8 mouse cellular contexts compared by ENCODE assay signal in the genomic region with DNA sequence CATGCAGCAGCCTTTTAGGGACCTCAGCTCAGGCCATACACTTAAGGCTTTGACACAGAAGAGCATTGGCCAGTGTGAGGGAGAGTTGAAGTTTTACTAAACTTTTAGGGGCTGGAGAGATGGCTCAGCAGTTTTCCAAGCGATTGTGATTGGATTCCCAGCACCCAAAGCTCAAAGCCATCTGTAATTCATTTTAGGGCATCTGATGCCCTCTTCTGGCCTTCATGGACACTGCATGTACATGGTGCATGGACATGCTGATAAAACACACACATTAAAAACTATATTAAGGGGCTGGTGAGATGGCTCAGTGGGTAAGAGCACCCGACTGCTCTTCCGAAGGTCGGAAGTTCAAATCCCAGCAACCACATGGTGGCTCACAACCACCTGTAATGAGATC. TPM values are rescaled to one million over a fixed set of nuclear protein-coding genes. Genes with fewer than 3 reads are reported as not detected.
A peak's percentile ranks its signal among the peaks of the same experiment; 100 is the strongest.
DNase-seq lines count a peak whose midpoint lies in the region; ATAC-seq lines count a peak whose summit lies in the region.

No protein-coding gene starts in this region.

- WGBS in intestine, embryonic 15.5 days: 77% methylated on average over 4 of the region's 4 CpGs
- 76% methylated on average over 4 of the region's 4 CpGs for WGBS in hindbrain, embryonic 16.5 days

- ATAC-seq in common myeloid progenitor, adult 5-6 weeks (replicated peaks; ENCODE audit: low read depth, poor library complexity, severe bottlenecking): peak; percentile 27; the same call in 1 of the 2 replicates
- ATAC-seq in megakaryocyte progenitor cell, adult 5-6 weeks (replicated peaks; ENCODE audit: poor library complexity): peak; percentile 56; the same call in 1 of the 2 replicates
- ATAC-seq in intestine, embryonic 15.5 days: no peak
- ATAC-seq in hindbrain, embryonic 16.5 days: no peak

- H3K27me3 ChIP-seq in intestine, embryonic 15.5 days (replicated peaks): no peaks in the 10 kb centered on the region
- H3K27me3 ChIP-seq in hindbrain, embryonic 16.5 days (replicated peaks; ENCODE audit: control insufficient read depth, insufficient read depth, low read length): no peaks in the 10 kb centered on the region

- H3K9ac ChIP-seq in intestine, embryonic 15.5 days: no peak overlapping the region
- no peak overlapping the region for H3K9ac ChIP-seq in hindbrain, embryonic 16.5 days (ENCODE audit: low read depth, low read length)

- no peak overlapping the region for H3K4me2 ChIP-seq in intestine, embryonic 15.5 days (replicated peaks)
- H3K4me2 ChIP-seq in hindbrain, embryonic 16.5 days (ENCODE audit: low read length): no peak overlapping the region

- no peak overlapping the region for H3K4me3 ChIP-seq in intestine, embryonic 15.5 days (replicated peaks)
- H3K4me3 ChIP-seq in hindbrain, embryonic 16.5 days (ENCODE audit: low read length): no peak overlapping the region

- H3K9me3 ChIP-seq in intestine, embryonic 15.5 days: no peaks in the 10 kb centered on the region
- H3K9me3 ChIP-seq in hindbrain, embryonic 16.5 days (ENCODE audit: control insufficient read depth, low read length): peaks cover 7% of the 10 kb centered on the region

- H3K27ac ChIP-seq in intestine, embryonic 15.5 days: no peak overlapping the region
- no peak overlapping the region for H3K27ac ChIP-seq in hindbrain, embryonic 16.5 days (ENCODE audit: low read depth, low read length)

- DNase-seq in cerebellum, adult 18-20 months: peak; percentile 55 to 65
- DNase-seq in cerebellum, adult 11-12 months: no peak
- DNase-seq in right cerebral cortex, adult 2 months (ENCODE audit: low spot score in 2 of 2): peak; percentile 46 to 47
- no peak for DNase-seq in right cerebral cortex, postnatal 14 days

- no peaks in the 10 kb centered on the region for H3K4me1 ChIP-seq in intestine, embryonic 15.5 days (replicated peaks)
- H3K4me1 ChIP-seq in hindbrain, embryonic 16.5 days (ENCODE audit: control insufficient read depth, insufficient read depth, low read depth, low read length): no peaks in the 10 kb centered on the region

- H3K36me3 ChIP-seq in intestine, embryonic 15.5 days: no peaks in the 10 kb centered on the region
- no peaks in the 10 kb centered on the region for H3K36me3 ChIP-seq in hindbrain, embryonic 16.5 days (ENCODE audit: control insufficient read depth, insufficient read depth, low read length)

RNA-seq across cellular contexts. Expression of a gene that starts 4.8 kb away (rescaled TPM):
- 4.1 and 10.6 TPM in 2 replicates for total RNA-seq in common myeloid progenitor, adult 5-6 weeks (2017)
- 4.2 and 5.2 TPM in 2 replicates for total RNA-seq in megakaryocyte progenitor cell, adult 5-6 weeks (2015)
- total RNA-seq in megakaryocyte progenitor cell, adult 5-6 weeks (2017): 5.5 and 8.8 TPM in 2 replicates
- 12.7 and 17.6 TPM in 2 replicates for polyA plus RNA-seq in intestine, embryonic 15.5 days (2015; fragmentation: Nextera tagmentation; extraction: Ambion mirVana)
- 85.8 and 111 TPM in 2 replicates for polyA plus RNA-seq in hindbrain, embryonic 16.5 days (2015; fragmentation: Nextera tagmentation; extraction: Ambion mirVana)

RNA-seq across cellular contexts. Expression of a gene that starts 37.8 kb away (rescaled TPM):
- total RNA-seq in common myeloid progenitor, adult 5-6 weeks (2017): 1.5 and 1.6 TPM in 2 replicates
- total RNA-seq in megakaryocyte progenitor cell, adult 5-6 weeks (2015): 1.8 and 1.9 TPM in 2 replicates
- total RNA-seq in megakaryocyte progenitor cell, adult 5-6 weeks (2017): 2.1 and 2.3 TPM in 2 replicates
- 5.8 and 6.0 TPM in 2 replicates for polyA plus RNA-seq in intestine, embryonic 15.5 days (2015; fragmentation: Nextera tagmentation; extraction: Ambion mirVana)
- 6.1 and 7.1 TPM in 2 replicates for polyA plus RNA-seq in hindbrain, embryonic 16.5 days (2015; fragmentation: Nextera tagmentation; extraction: Ambion mirVana)

Comparison
In these comparisons a context has a peak if more than half of its experiments do, and no peak if none do; other contexts are left out.
1. DNase-seq: peak in cerebellum, adult 18-20 months (2 of 2) and right cerebral cortex, adult 2 months (2 of 2); none in cerebellum, adult 11-12 months (single experiment) and right cerebral cortex, postnatal 14 days (single experiment).
2. ATAC-seq: peak in common myeloid progenitor, adult 5-6 weeks (single experiment) and megakaryocyte progenitor cell, adult 5-6 weeks (single experiment); none in intestine, embryonic 15.5 days (single experiment) and hindbrain, embryonic 16.5 days (single experiment).